ENCODE assay signal across 8 mouse cellular contexts in genomic region chr6:28135001-28135401, GRCm38 (mm10). TPM values are rescaled to one million over a fixed set of nuclear protein-coding genes. Genes with fewer than 3 reads are reported as not detected.
DNase-seq lines count a peak whose midpoint lies in the region; ATAC-seq and TF ChIP-seq lines count a peak whose summit lies in the region.

Gene Grm8, minus strand, starts transcription at chr6:28135178.

- peak within 1 kb of the TSS; percentile 96 for H3K4me2 ChIP-seq in lung, embryonic 14.5 days
- peak within 1 kb of the TSS; percentile 83 for H3K4me2 ChIP-seq in kidney, postnatal 0 days (ENCODE audit: low read length)

- under 1% methylated on average over 42 of the region's 42 CpGs for WGBS in lung, embryonic 14.5 days
- under 1% methylated on average over 42 of the region's 42 CpGs for WGBS in kidney, postnatal 0 days
- 1% methylated on average over 42 of the region's 42 CpGs for WGBS in small intestine, adult 2 months

- TF ChIP-seq CTCF in lung, embryonic 14.5 days (IDR thresholded peaks at IDR 0.05; ENCODE audit: low read depth) = no peak
- no peak for TF ChIP-seq CTCF in kidney, postnatal 0 days (IDR thresholded peaks at IDR 0.05; ENCODE audit: low read depth)
- no peak for TF ChIP-seq CTCF in small intestine, adult 2 months (IDR thresholded peaks at IDR 0.05; ENCODE audit: extremely low read depth, insufficient read length, insufficient replicate concordance, low read depth, low read length)

- peaks cover 55% of the 10 kb centered on the region for H3K27me3 ChIP-seq in lung, embryonic 14.5 days (ENCODE audit: insufficient read depth, low read length)
- peaks cover 35% of the 10 kb centered on the region for H3K27me3 ChIP-seq in kidney, postnatal 0 days (ENCODE audit: insufficient read depth, low read length)
- peaks cover 29% of the 10 kb centered on the region for H3K27me3 ChIP-seq in small intestine, adult 2 months (ENCODE audit: control insufficient read depth, insufficient read depth, low read length)

- H3K4me1 ChIP-seq in lung, embryonic 14.5 days (ENCODE audit: insufficient read depth) = no peaks in the 10 kb centered on the region
- H3K4me1 ChIP-seq in kidney, postnatal 0 days (replicated peaks; ENCODE audit: insufficient read depth, low read length) = peaks cover 5% of the 10 kb centered on the region
- H3K4me1 ChIP-seq in small intestine, adult 2 months (ENCODE audit: control insufficient read depth, insufficient read depth, insufficient read length, low read length) = 0 out of 2 replicates have a peak, but pooled peaks cover 5% of the 10 kb centered on the region

- H3K4me3 ChIP-seq in lung, embryonic 14.5 days (ENCODE audit: low read depth, low read length) = peak within 1 kb of the TSS; percentile 48
- H3K4me3 ChIP-seq in kidney, postnatal 0 days (replicated peaks; ENCODE audit: low read depth, low read length) = peak within 1 kb of the TSS; percentile 46
- peak within 1 kb of the TSS; percentile 55 for H3K4me3 ChIP-seq in small intestine, adult 2 months (ENCODE audit: low read depth, low read length)

- no peak within 1 kb of the TSS for H3K27ac ChIP-seq in lung, embryonic 14.5 days (ENCODE audit: low read depth)
- H3K27ac ChIP-seq in kidney, postnatal 0 days = no peak within 1 kb of the TSS
- H3K27ac ChIP-seq in small intestine, adult 2 months (ENCODE audit: insufficient read depth, low read depth, low read length) = no peak within 1 kb of the TSS

- no peaks in the 10 kb centered on the region for H3K9me3 ChIP-seq in lung, embryonic 14.5 days (ENCODE audit: low read depth, low read length)
- H3K9me3 ChIP-seq in kidney, postnatal 0 days (replicated peaks; ENCODE audit: low read length) = no peaks in the 10 kb centered on the region

- peak; percentile 26; the same call in 1 of the 2 replicates for ATAC-seq in lung, embryonic 14.5 days (ENCODE audit: insufficient read depth)
- peak; percentile 11; the same call in 1 of the 2 replicates for ATAC-seq in kidney, postnatal 0 days (replicated peaks; ENCODE audit: low FRiP score, low read depth)
- no peak for ATAC-seq in CD4-positive, CD25-positive, alpha-beta regulatory T cell, adult 4 months

- TF ChIP-seq POLR2A in small intestine, adult 2 months (IDR thresholded peaks at IDR 0.05; ENCODE audit: low read depth, low read length) = no peak

- peak within 1 kb of the TSS; percentile 38 for H3K9ac ChIP-seq in lung, embryonic 14.5 days
- peak within 1 kb of the TSS; percentile 2; the same call in 1 of the 2 replicates for H3K9ac ChIP-seq in kidney, postnatal 0 days (ENCODE audit: low read depth, low read length)

- DNase-seq in lung, embryonic 14.5 days = peak; percentile 21
- DNase-seq in lung, postnatal 25 days (ENCODE audit: low spot score) = no peak
- peak; percentile 23 for DNase-seq in brain, adult 2 months (ENCODE audit: low read depth, low spot score)
- DNase-seq in frontal cortex, adult 2 months (ENCODE audit: extremely low spot score in 1 of 2, low spot score in 1 of 2) = peak in 1 of 2 experiments; percentile 49
- DNase-seq in kidney, postnatal 0 days (ENCODE audit: low spot score) = peak; percentile 24
- peak; percentile 4 to 25 for DNase-seq in lung, postnatal 4 days

- no peaks in the 10 kb centered on the region for H3K36me3 ChIP-seq in lung, embryonic 14.5 days (ENCODE audit: insufficient read depth)
- H3K36me3 ChIP-seq in kidney, postnatal 0 days (ENCODE audit: insufficient read depth, low read length) = no peaks in the 10 kb centered on the region
- H3K36me3 ChIP-seq in small intestine, adult 2 months (ENCODE audit: control insufficient read depth, insufficient read depth, low read length) = no peaks in the 10 kb centered on the region

RNA-seq across cellular contexts. Expression of gene Grm8, which starts in this region (rescaled TPM):
- 0.09 TPM in 1 of 2 replicates, not detected in the other for polyA plus RNA-seq in lung, embryonic 14.5 days (2014; fragmentation: Nextera tagmentation; extraction: Ambion mirVana)
- polyA plus RNA-seq in frontal cortex, adult 2 months (2012; rRNA removed) = 13.9 and 14.2 TPM in 2 replicates
- polyA plus RNA-seq in kidney, postnatal 0 days (2015; fragmentation: Nextera tagmentation; extraction: Ambion mirVana) = 0.15 and 0.21 TPM in 2 replicates
- 0.08 TPM in 1 of 2 replicates, not detected in the other for polyA plus RNA-seq in small intestine, adult 2 months (2012; rRNA removed)
- polyA plus RNA-seq in CD4-positive, CD25-positive, alpha-beta regulatory T cell, adult 4 months (2017; shearing (Covaris generic)) = under 1 TPM in 1 of 2 experiments, not detected in 1; 0.51 TPM

Comparison
In these comparisons a context has a peak if more than half of its experiments do, and no peak if none do; other contexts are left out.
1. Peak in DNase-seq, ATAC-seq, H3K4me3 ChIP-seq, H3K9ac ChIP-seq and H3K4me2 ChIP-seq in lung, embryonic 14.5 days; RNA of the gene not detected or under 1 TPM.
2. Peak in DNase-seq, ATAC-seq, H3K4me3 ChIP-seq, H3K9ac ChIP-seq and H3K4me2 ChIP-seq in kidney, postnatal 0 days; RNA of the gene not detected or under 1 TPM.